Mouse (Mus musculus): ENCODE measurements around the gene Sft2d2. TPM values are rescaled to one million over a fixed set of nuclear protein-coding genes. Genes with fewer than 3 reads are reported as not detected.
A peak's percentile ranks its signal among the peaks of the same experiment; 100 is the strongest.

The Sft2d2 gene
- 5.4 and 5.9 TPM in 2 replicates for polyA plus RNA-seq (2015; fragmentation: Nextera tagmentation; extraction: Ambion mirVana)

DNA sequence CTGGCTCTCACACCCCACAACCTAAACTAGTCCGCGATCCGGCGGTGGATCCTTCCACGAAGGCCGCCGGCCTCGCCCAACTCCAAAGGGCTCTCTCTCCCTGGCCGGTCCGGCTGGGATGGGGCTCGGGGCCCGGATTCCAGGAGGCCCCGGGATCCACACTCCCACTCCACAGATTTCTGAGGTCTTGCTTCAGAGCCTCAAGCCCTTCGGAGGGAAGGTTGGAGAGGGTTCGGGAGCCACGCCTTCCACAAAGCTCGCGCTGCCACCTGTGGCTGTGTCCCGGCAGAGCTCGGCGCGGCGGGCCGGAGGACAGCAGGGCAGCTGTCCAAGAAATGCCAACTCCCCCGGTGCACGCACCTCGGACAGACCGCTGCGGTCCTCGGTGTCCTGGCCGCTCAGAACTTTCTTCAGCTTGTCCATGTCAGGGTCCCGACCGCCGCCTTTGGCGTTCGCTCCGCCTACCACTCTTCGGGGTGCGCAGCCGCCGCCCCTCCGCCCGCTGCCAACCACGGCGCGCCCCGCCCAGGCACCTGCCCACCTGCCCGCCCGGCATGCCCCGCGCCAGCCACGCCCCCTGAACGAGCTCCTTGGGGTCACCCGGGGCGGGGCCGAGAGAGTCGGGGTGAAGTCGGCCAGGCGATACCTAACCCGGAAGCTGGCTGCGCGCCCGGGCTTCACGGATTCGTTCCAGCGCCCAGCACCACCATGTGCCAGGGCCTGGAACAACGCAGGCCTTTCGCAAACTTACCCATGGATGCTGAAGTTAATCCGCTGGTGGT lies at the start of gene Sft2d2:
Sft2d2 (minus strand) TSS at position 559 of the 782 bp plus-strand sequence.
- peaks cover 13% of the 10 kb centered on the region for H3K4me1 ChIP-seq
- H3K36me3 ChIP-seq (replicated peaks) = no peaks in the 10 kb centered on the region
- under 1% methylated on average over 69 of the region's 69 CpGs for WGBS
- ATAC-seq (replicated peaks) = peak; percentile 91
- peak within 1 kb of the TSS; percentile 61 for H3K4me3 ChIP-seq
- peak within 1 kb of the TSS; percentile 48 for H3K9ac ChIP-seq
- 0 out of 2 replicates have a peak within 1 kb of the TSS, but pooled peaks have one; percentile 23 for H3K27ac ChIP-seq
- H3K9me3 ChIP-seq = no peaks in the 10 kb centered on the region
- H3K4me2 ChIP-seq = peak within 1 kb of the TSS; percentile 97
- H3K27me3 ChIP-seq (replicated peaks) = no peaks in the 10 kb centered on the region; the same call in 1 of the 2 replicates

DNA sequence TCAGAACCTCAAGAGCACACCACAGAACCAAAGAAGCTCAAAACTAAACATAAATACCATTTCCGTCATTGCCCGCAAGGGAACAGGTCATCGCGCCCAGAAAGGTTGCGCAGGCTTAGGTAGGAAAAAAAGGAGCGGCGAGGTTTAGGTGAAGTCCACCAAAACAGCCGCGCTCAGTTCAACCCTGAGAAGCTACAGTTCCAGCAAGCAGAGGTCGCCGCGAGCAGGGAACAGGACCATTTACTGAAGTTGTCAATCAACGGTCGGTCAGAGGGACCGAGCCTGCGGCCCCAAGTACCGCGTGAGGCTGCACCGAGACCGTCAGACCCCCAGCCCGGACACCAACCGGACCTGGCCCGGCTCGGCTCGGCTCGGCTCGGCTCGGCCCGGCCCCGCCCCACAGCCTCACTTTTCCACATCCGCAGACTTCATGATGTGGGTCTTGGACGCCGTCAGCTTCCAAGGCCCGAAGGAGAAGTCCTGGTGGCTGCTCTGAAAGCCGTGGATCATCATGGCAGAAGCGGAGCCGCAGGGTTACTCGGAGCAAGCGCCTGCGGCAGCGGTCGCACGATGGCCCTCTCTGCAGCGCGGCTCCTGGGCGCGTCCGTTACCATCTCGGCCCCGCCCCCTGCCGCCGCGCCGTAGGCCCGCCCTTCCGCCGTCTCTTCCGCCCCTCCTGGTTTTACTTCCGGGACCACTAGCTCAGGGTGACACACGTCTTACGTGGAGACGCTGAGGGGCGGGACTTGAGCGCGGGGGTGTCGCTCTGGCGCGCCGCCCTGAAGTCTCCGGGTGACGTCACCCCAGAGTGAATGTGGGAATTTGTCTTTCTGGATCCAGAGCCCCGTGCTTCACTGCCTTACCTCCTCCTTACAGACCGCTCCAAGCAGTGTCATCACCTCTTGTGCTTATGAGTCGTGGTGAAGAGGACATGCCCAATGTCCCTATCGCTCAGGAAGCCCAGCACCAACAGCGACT lies 42.4 kb upstream of the Sft2d2 start, which contains the start of gene Tiprl:
Tiprl (minus strand) TSS at position 676 of the 978 bp plus-strand sequence.
- Histone ChIP-seq H3K4me1 (peaks cover 24% of the 10 kb centered on the region), H3K4me2 (peak within 1 kb of the TSS; percentile 76), H3K9ac (peak within 1 kb of the TSS; percentile 79), H3K27me3 (replicated peaks) (no peaks in the 10 kb centered on the region), H3K4me3 (peak within 1 kb of the TSS; percentile 90), H3K9me3 (no peaks in the 10 kb centered on the region), H3K36me3 (replicated peaks) (no peaks in the 10 kb centered on the region), H3K27ac (peak within 1 kb of the TSS; percentile 93)
- under 1% methylated on average over 74 of the region's 76 CpGs for WGBS
- peak; percentile 99 for ATAC-seq (replicated peaks)

DNA sequence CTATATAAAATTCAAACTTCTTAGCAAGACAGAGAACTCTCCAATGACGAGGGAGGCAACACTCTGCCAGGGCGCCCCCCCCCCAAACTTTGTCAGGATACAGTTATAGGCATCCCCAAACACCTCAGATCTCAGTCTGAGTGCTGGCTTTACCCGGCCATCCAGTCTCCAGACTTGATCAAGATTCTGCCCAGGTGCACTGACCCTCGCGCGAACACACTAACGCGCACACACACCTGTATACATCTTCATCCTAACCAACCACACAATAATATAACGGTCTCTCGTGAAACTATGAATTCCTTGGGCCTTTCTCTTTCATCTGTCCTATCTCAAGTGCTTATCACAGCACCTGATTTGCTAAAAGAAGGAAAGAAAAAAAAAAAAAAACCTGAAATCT lies 41.6 kb upstream of the Sft2d2 start:
- WGBS = 9% methylated on average over 10 of the region's 10 CpGs
- H3K4me1 ChIP-seq = peaks cover 24% of the 10 kb centered on the region

GRCm38 (mm10) chr1:165233806-165234205 lies 39.6 kb upstream of the Sft2d2 start:
- 83% methylated on average over 2 of the region's 2 CpGs for WGBS
- Histone ChIP-seq H3K36me3 (replicated peaks) (no peaks in the 10 kb centered on the region), H3K27ac (no peak overlapping the region), H3K9ac (no peak overlapping the region), H3K9me3 (no peaks in the 10 kb centered on the region), H3K4me2 (no peak overlapping the region), H3K4me1 (peaks cover 24% of the 10 kb centered on the region), H3K27me3 (replicated peaks) (no peaks in the 10 kb centered on the region), H3K4me3 (no peak overlapping the region)
- no peak for ATAC-seq (replicated peaks)

More for the DNA sequence above, 41.6 kb upstream of the Sft2d2 start:
- Histone ChIP-seq H3K36me3 (replicated peaks) (no peaks in the 10 kb centered on the region), H3K4me2 (peak overlapping the region; percentile 76), H3K9me3 (no peaks in the 10 kb centered on the region), H3K27ac (peak overlapping the region; percentile 93), H3K9ac (peak overlapping the region; percentile 79), H3K4me3 (peak overlapping the region; percentile 90), H3K27me3 (replicated peaks) (no peaks in the 10 kb centered on the region)
- ATAC-seq (replicated peaks) = no peak

DNA sequence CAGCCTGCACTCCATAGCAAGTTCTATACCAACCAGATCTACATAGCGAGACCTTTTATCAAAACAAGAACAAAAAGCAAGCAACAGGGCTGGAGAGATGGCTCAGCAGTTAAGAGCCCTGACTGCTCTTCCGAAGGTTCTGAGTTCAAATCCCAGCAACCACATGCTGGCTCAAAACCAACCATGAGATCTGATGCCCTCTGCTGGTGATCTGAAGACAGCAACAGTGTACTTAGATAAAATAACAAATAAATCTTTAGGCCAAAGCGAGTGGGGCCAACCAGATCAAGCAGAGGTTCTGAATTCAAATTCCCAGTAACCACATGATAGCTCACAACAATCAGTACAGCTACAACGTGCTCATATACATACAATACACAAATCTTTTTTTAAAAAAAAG lies 36.5 kb upstream of the Sft2d2 start:
- no peak overlapping the region for H3K27ac ChIP-seq
- no peaks in the 10 kb centered on the region for H3K27me3 ChIP-seq (replicated peaks)
- no peak for ATAC-seq (replicated peaks)
- H3K9ac ChIP-seq = no peak overlapping the region
- H3K4me2 ChIP-seq = no peak overlapping the region
- 97% methylated on average over 4 of the region's 4 CpGs for WGBS
- H3K9me3 ChIP-seq = no peaks in the 10 kb centered on the region
- no peak overlapping the region for H3K4me3 ChIP-seq
- H3K36me3 ChIP-seq (replicated peaks) = no peaks in the 10 kb centered on the region
- H3K4me1 ChIP-seq = peaks cover 13% of the 10 kb centered on the region

GRCm38 (mm10) chr1:165229577-165229976 lies 35.3 kb upstream of the Sft2d2 start:
- no peak overlapping the region for H3K4me2 ChIP-seq
- 96% methylated on average over 9 of the region's 9 CpGs for WGBS
- H3K27ac ChIP-seq = no peak overlapping the region
- H3K4me1 ChIP-seq = peaks cover 7% of the 10 kb centered on the region; the same call in 1 of the 2 replicates
- no peaks in the 10 kb centered on the region for H3K36me3 ChIP-seq (replicated peaks)
- H3K9me3 ChIP-seq = no peaks in the 10 kb centered on the region
- no peak for ATAC-seq (replicated peaks)
- H3K27me3 ChIP-seq (replicated peaks) = no peaks in the 10 kb centered on the region
- H3K4me3 ChIP-seq = no peak overlapping the region
- no peak overlapping the region for H3K9ac ChIP-seq

DNA sequence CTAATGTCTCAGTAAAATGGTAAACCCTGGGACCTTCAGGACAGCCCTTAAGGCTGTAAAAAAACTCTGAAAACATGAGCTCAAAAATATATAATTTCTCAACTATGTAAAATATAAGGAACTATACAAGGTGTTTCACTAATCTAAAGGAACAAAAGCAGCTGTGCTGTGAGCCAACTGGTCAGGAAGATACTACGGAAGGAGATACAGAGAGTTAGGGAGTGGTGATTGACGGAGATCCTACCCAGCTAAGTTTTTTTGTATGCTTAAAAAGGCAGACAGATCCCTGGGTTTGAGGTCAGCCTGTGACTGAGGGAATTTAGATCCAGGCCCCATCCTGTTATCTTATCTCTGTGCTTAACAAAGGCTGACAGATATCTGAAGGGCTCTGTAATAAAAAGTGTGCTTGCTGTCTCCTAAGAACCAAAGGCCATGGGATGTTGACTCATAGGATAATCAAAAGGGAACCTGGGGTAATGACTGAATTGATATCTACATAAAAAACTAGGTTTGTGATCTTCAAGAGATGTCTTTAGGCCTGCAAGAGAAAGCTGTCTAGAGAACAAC lies 22.9 kb upstream of the Sft2d2 start:
- Histone ChIP-seq H3K9ac (no peak overlapping the region), H3K9me3 (no peaks in the 10 kb centered on the region), H3K4me1 (no peaks in the 10 kb centered on the region), H3K27ac (no peak overlapping the region), H3K4me2 (no peak overlapping the region), H3K4me3 (no peak overlapping the region), H3K27me3 (replicated peaks) (no peaks in the 10 kb centered on the region), H3K36me3 (replicated peaks) (peaks cover 44% of the 10 kb centered on the region)
- 96% methylated on average over 2 of the region's 2 CpGs for WGBS
- no peak for ATAC-seq (replicated peaks)

DNA sequence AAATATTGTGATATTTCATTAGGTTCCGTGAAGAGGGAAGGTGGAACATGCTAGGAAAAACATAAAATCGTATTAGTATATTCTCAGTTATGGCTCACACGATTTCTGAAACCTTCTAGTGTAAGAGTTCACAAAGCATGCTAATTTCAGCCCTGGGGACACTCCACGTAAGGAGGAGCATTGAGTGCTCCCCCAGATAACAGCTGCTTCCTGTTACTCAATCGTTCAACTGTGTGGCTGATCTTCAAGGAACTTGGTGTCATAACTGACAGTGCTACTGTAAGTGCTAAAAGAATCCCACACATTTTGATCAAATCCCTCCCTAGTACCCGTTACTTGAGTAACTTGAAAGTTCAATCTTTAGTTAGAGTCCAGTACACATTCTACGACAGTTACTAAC lies 21.6 kb upstream of the Sft2d2 start:
- no peak for ATAC-seq (replicated peaks)
- Histone ChIP-seq H3K9me3 (no peaks in the 10 kb centered on the region), H3K27ac (no peak overlapping the region), H3K4me1 (no peaks in the 10 kb centered on the region), H3K36me3 (replicated peaks) (peaks cover 40% of the 10 kb centered on the region), H3K4me3 (no peak overlapping the region), H3K9ac (no peak overlapping the region), H3K27me3 (replicated peaks) (no peaks in the 10 kb centered on the region), H3K4me2 (no peak overlapping the region)
- WGBS = 89% methylated on average over 7 of the region's 7 CpGs

DNA sequence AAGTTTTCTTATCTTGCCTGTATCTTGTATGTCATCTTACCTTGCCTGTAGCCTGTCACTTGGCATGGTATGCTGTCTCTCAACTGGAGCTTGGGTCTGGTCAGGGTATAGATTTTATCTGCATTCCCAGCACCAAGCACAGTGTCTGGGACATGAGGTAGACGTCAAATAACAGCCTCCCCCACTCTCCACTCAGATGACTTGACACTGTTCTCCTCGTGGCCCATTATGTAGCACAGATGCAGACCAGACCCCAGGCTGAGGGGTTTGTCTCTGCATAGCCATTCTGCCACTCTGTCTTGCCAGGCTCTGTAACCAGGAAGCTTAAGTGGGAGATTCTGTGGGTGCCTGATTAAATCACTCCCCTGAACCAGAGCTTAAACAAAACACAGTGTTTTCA lies 11.4 kb upstream of the Sft2d2 start:
- Histone ChIP-seq H3K9ac (no peak overlapping the region), H3K9me3 (no peaks in the 10 kb centered on the region), H3K4me1 (no peaks in the 10 kb centered on the region), H3K27me3 (replicated peaks) (no peaks in the 10 kb centered on the region), H3K4me2 (no peak overlapping the region), H3K36me3 (replicated peaks) (no peaks in the 10 kb centered on the region), H3K27ac (no peak overlapping the region), H3K4me3 (no peak overlapping the region)
- no peak for ATAC-seq (replicated peaks)
- WGBS = 40% methylated on average over 2 of the region's 2 CpGs

- Histone ChIP-seq H3K9me3 (no peaks in the 10 kb centered on the region), H3K36me3 (replicated peaks) (no peaks in the 10 kb centered on the region), H3K4me1 (no peaks in the 10 kb centered on the region), H3K9ac (no peak overlapping the region), H3K27me3 (replicated peaks) (no peaks in the 10 kb centered on the region), H3K27ac (no peak overlapping the region), H3K4me3 (no peak overlapping the region), H3K4me2 (no peak overlapping the region)
- no peak for ATAC-seq (replicated peaks)
- 49% methylated on average over 2 of the region's 2 CpGs for WGBS
Measured at GRCm38 (mm10) chr1:165203488-165204035, 9.3 kb upstream of the Sft2d2 start.

GRCm38 (mm10) chr1:165201445-165202012 lies 7.3 kb upstream of the Sft2d2 start:
- Histone ChIP-seq H3K9ac (no peak overlapping the region), H3K4me3 (no peak overlapping the region), H3K9me3 (no peaks in the 10 kb centered on the region), H3K27me3 (replicated peaks) (no peaks in the 10 kb centered on the region), H3K4me2 (no peak overlapping the region), H3K4me1 (no peaks in the 10 kb centered on the region), H3K27ac (no peak overlapping the region), H3K36me3 (replicated peaks) (no peaks in the 10 kb centered on the region)
- WGBS = 78% methylated on average over 4 of the region's 4 CpGs
- ATAC-seq (replicated peaks) = no peak

Measured in midbrain, embryonic 15.5 days (tissue).